Mouse (Mus musculus) ES-Bruce4 (cell line): ENCODE results near the gene Slc16a7. TPM values are rescaled to one million over a fixed set of nuclear protein-coding genes. Genes with fewer than 3 reads are reported as not detected.

ENCODE experiments used
- H3K27ac ChIP-seq: 2 replicates; pipeline ENCODE4 v1.5.1; 2012; ENCODE audit warnings: low read length, inconsistent platforms; ENCODE audit not compliant: insufficient read depth
- H3K27me3 ChIP-seq: 2 replicates; pipeline ENCODE4 v1.6.1; 2012; ENCODE audit warnings: mild to moderate bottlenecking, low read length, inconsistent platforms; ENCODE audit not compliant: control insufficient read depth, poor library complexity, insufficient read depth, severe bottlenecking
- H3K36me3 ChIP-seq: 2 replicates; pipeline ENCODE4 v1.6.1; 2012; ENCODE audit warnings: inconsistent platforms, mild to moderate bottlenecking, low read length, moderate library complexity; ENCODE audit not compliant: control insufficient read depth, poor library complexity, insufficient read depth, severe bottlenecking
- H3K4me1 ChIP-seq: one replicate; pipeline ENCODE4 v1.8.1; 2011; ENCODE audit warnings: low read length; ENCODE audit not compliant: control insufficient read depth, insufficient read depth
- H3K4me3 ChIP-seq: 2 replicates; pipeline ENCODE4 v1.5.1; 2011; ENCODE audit warnings: low read depth, mild to moderate bottlenecking, low read length
- H3K9ac ChIP-seq: 2 replicates; pipeline ENCODE4 v1.6.1; 2012; ENCODE audit warnings: low read depth, mild to moderate bottlenecking, inconsistent platforms; ENCODE audit not compliant: poor library complexity, severe bottlenecking
- H3K9me3 ChIP-seq: replicated peaks from 2 replicates; pipeline ENCODE4 v1.6.1; 2012; ENCODE audit warnings: mild to moderate bottlenecking, low read length, inconsistent platforms; ENCODE audit not compliant: control insufficient read depth, poor library complexity, insufficient read depth, severe bottlenecking
- CTCF ChIP-seq: IDR thresholded peaks from one replicate; pipeline ENCODE4 v1.8.1; 2011; ENCODE audit warnings: low read depth, low read length
- EP300 ChIP-seq: IDR thresholded peaks from 2 replicates; pipeline ENCODE4 v1.6.1; 2011; ENCODE audit warnings: low read depth, low read length; ENCODE audit not compliant: insufficient read depth
- POLR2A ChIP-seq: IDR thresholded peaks from one replicate; pipeline ENCODE4 v1.8.1; 2011; ENCODE audit warnings: low read length; ENCODE audit not compliant: insufficient read depth
- polyA plus RNA-seq: library from polyadenylated mRNA; stranded (reverse); fragments of >200 nt; gene quantifications from 2 replicates; pipeline ENCODE4 v1.2.4, GENCODE M21; 2011; ENCODE audit warnings: low read depth; ENCODE audit not compliant: missing spikeins, insufficient read depth, insufficient read length

Slc16a7 gene
- polyA plus RNA-seq, 1 experiment = 0.21 TPM

DNA sequence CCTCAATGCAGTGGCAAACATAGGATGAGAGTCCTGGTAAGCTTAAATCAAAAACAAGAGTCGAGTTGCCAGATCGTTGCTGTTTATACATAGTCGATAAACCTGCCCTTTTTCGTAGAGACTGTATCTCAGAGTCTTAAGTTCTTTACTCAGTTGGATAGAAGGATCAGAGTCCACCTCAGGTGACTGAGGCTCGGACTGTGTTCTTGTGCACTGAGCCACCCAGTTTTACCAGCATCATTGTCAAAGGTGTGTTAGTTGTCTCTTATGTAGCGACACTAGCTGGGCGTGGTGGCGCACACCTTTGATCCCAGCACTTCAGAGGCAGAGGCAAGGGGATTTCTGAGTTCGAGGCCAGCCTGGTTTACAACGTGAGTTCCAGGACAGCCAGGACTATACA is 217.6 kb downstream of the Slc16a7 start:
- H3K27ac ChIP-seq = no peak overlapping the region
- H3K9me3 ChIP-seq = no peaks in the 10 kb centered on the region
- no peak overlapping the region for H3K9ac ChIP-seq
- H3K27me3 ChIP-seq = no peaks in the 10 kb centered on the region
- TF ChIP-seq CTCF = no peak
- TF ChIP-seq POLR2A = no peak
- TF ChIP-seq EP300 = no peak
- no peaks in the 10 kb centered on the region for H3K36me3 ChIP-seq
- no peaks in the 10 kb centered on the region for H3K4me1 ChIP-seq
- H3K4me3 ChIP-seq = no peak overlapping the region

DNA sequence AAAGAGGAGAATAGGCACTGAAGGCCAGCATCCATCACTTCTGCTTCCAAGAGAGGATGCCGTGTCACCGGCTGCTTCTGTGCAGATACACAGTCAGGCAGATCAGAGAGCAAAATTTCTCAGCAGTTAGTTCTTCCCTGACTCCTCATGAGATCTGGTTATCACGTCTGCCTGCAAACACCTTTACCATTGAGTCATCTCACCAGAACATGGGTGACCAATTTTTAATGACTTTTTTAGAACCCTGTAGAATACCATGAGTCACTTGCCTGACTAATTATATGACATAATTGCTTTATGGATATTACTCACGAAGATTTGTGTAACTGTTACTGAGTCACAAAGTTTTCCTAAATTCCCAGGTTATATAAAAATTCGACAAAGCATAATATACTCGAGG is 218.1 kb downstream of the Slc16a7 start:
- no peak for TF ChIP-seq POLR2A
- TF ChIP-seq EP300 = no peak
- no peak for TF ChIP-seq CTCF
- Histone ChIP-seq H3K4me1 (no peaks in the 10 kb centered on the region), H3K27ac (no peak overlapping the region), H3K9me3 (no peaks in the 10 kb centered on the region), H3K36me3 (no peaks in the 10 kb centered on the region), H3K27me3 (no peaks in the 10 kb centered on the region), H3K4me3 (no peak overlapping the region), H3K9ac (no peak overlapping the region)
